Mouse (Mus musculus) ES-Bruce4 (cell line): ENCODE results near the gene Calm3.

Source experiments
- CTCF ChIP-seq: IDR thresholded peaks from one replicate; pipeline ENCODE4 v1.8.1; 2011; ENCODE audit warnings: low read depth, low read length
- EP300 ChIP-seq: IDR thresholded peaks from 2 replicates; pipeline ENCODE4 v1.6.1; 2011; ENCODE audit warnings: low read depth, low read length; ENCODE audit not compliant: insufficient read depth
- POLR2A ChIP-seq: IDR thresholded peaks from one replicate; pipeline ENCODE4 v1.8.1; 2011; ENCODE audit warnings: low read length; ENCODE audit not compliant: insufficient read depth

GRCm38 (mm10) chr7:16918670-16919069 is 5.2 kb downstream of the Calm3 start:
- no peak for TF ChIP-seq EP300
- TF ChIP-seq POLR2A, result no peak
- no peak for TF ChIP-seq CTCF
